Mouse (Mus musculus): ENCODE data around the gene Atp8a2.

Gene Atp8a2

GRCm38 (mm10) chr14:60196884-60197283, at the start of gene Atp8a2:
Atp8a2 (minus strand) TSS chr14:60197179.
- DNase-seq (ENCODE audit: low read depth in 2 of 2, low spot score in 2 of 2): no peak

GRCm38 (mm10) chr14:60238551-60238950, 41.6 kb upstream of the Atp8a2 start:
- no peak for DNase-seq (ENCODE audit: low read depth in 2 of 2, low spot score in 2 of 2)

- no peak for DNase-seq (ENCODE audit: low read depth in 2 of 2, low spot score in 2 of 2)
Measured at GRCm38 (mm10) chr14:60219886-60220285, 22.9 kb upstream of the Atp8a2 start.

DNA sequence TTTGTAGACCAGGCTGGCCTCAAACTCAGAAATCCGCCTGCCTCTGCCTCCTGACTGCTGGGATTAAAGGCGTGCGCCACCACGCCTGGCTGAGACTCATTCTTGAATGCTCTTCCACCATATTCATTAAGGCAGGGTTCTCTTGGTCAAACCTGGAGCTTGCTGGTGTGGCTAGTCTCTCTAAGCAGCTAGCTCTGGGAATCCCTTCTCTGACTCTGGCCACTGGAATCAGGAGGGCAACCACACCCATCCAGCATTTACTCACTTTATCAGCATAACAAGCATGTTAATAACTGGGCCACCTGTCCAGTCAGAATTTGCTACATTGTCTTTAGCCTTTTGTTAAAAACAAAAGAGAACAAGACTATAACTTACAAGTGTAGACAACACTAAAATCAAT, 20.6 kb upstream of the Atp8a2 start:
- no peak for DNase-seq (ENCODE audit: low read depth in 2 of 2, low spot score in 2 of 2)

- DNase-seq (ENCODE audit: low read depth in 2 of 2, low spot score in 2 of 2): no peak
Measured at GRCm38 (mm10) chr14:60216125-60216524, 19.1 kb upstream of the Atp8a2 start.

GRCm38 (mm10) chr14:60215000-60215399, 18.0 kb upstream of the Atp8a2 start:
- no peak for DNase-seq (ENCODE audit: low read depth in 2 of 2, low spot score in 2 of 2)

GRCm38 (mm10) chr14:60214040-60214439, 17.1 kb upstream of the Atp8a2 start:
- no peak for DNase-seq (ENCODE audit: low read depth in 2 of 2, low spot score in 2 of 2)

- no peak for DNase-seq (ENCODE audit: low read depth in 2 of 2, low spot score in 2 of 2)
Measured at GRCm38 (mm10) chr14:60209166-60209565, 12.2 kb upstream of the Atp8a2 start.

- no peak for DNase-seq (ENCODE audit: low read depth in 2 of 2, low spot score in 2 of 2)
Measured at GRCm38 (mm10) chr14:60204993-60205392, 8.0 kb upstream of the Atp8a2 start.

DNA sequence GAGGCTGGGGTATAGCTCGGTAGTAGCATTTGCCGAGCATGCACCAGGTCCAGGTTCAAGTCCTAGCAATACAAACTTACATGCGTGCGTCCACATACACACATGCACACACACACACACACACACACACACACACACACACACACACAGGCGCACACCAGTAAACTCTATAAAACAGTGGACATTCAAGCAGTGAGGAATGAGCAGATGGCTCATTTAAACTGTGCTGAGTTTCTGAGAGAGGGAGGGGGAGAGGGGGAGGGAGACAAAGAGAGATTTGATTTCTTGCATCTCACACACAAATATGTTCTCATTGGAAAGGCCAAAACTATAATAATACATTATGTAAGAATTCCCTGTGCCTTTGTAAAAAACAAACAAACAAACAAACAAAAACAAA, 980 bp downstream of the Atp8a2 start:
- DNase-seq (ENCODE audit: low read depth in 2 of 2, low spot score in 2 of 2): no peak

GRCm38 (mm10) chr14:60194606-60195005, 2.4 kb downstream of the Atp8a2 start:
- DNase-seq (ENCODE audit: low read depth in 2 of 2, low spot score in 2 of 2): no peak

GRCm38 (mm10) chr14:60189771-60190170, 7.2 kb downstream of the Atp8a2 start:
- no peak for DNase-seq (ENCODE audit: low read depth in 2 of 2, low spot score in 2 of 2)

GRCm38 (mm10) chr14:60188201-60188825, 8.7 kb downstream of the Atp8a2 start:
- no peak for DNase-seq (ENCODE audit: low read depth in 2 of 2, low spot score in 2 of 2)

DNA sequence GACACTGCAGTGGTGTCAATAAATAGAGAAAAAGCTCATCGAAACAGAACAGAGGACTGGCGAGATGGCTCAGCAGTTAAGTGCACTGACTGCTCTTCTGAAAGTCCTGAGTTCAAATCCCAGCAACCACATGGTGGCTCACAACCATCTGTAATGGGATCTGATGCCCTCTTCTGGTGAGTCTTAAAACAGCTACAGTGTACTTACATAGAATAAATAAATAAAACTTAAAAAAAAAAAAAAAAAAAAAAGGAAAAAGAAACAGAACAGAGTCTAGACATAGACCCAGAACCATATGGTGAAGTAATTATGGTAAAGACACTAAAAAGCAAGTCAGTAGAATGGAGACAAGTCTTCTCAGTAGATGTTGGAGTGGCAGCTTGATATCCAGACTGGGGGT, 15.7 kb downstream of the Atp8a2 start:
- no peak for DNase-seq (ENCODE audit: low read depth in 2 of 2, low spot score in 2 of 2)

DNA sequence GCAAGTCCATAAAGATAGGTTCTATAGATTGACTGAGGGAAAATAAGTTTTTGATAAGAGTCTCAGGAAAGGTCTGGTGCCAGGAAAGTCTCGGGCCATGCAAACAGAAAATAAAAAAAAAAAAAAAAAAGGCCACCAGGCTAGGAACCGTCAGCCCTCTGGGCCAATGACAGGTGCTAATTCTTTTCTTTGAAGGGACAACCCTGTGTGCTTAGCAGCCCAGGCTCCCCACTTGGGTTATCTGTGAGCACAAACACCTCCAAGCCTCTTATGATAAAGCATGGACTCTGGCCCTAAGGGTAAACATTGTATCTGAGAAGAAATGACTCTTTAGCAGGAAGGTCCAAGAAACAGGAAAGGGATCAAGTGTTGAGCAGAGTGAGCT, 18.4 kb downstream of the Atp8a2 start:
- DNase-seq (ENCODE audit: low read depth in 2 of 2, low spot score in 2 of 2): no peak

GRCm38 (mm10) chr14:60177614-60178570, 19.1 kb downstream of the Atp8a2 start:
- peak in 1 of 2 experiments; percentile 30 for DNase-seq (ENCODE audit: low read depth in 2 of 2, low spot score in 2 of 2)

- peak in 1 of 2 experiments; percentile 15 for DNase-seq (ENCODE audit: low read depth in 2 of 2, low spot score in 2 of 2)
Measured at GRCm38 (mm10) chr14:60176891-60177613, 19.9 kb downstream of the Atp8a2 start.

GRCm38 (mm10) chr14:60176469-60176890, 20.5 kb downstream of the Atp8a2 start:
- DNase-seq (ENCODE audit: low read depth in 2 of 2, low spot score in 2 of 2): no peak

DNA sequence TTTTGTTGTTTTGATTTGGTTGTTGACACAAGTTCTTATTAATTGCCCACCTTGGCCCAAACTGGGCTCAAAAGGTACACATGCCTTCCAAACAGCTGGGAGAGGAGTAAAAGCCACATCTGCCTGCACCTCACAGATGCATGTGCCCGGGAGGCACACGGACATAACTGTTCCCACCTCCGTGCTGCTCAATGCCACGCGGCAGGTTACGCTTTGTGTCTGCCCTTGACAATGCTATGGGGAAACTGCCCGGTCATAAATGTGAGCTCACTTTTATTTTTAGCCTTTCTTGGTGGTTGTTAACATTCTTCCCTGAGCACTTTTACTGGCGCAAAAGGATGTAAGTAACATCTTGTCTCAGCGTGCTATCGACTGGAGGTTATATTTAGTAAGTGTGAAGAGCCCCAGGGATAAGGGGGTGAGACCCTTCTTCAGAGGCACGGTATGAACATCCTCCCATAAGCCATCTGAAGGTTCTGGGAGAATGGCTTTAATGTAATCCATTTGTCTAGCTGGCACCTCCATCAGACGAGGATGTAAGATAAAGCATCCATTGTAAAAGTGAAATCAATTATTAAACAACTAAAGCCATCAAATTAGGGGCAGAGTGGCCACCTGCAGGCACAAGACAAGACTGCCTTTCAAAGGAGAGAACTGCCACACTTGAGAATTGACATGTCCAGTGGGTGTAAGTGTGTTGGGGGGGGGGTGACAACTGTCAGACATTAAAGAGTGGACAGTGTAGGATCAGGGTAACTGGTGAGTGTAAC, 24.5 kb downstream of the Atp8a2 start:
- DNase-seq (ENCODE audit: low read depth in 2 of 2, low spot score in 2 of 2): no peak

DNA sequence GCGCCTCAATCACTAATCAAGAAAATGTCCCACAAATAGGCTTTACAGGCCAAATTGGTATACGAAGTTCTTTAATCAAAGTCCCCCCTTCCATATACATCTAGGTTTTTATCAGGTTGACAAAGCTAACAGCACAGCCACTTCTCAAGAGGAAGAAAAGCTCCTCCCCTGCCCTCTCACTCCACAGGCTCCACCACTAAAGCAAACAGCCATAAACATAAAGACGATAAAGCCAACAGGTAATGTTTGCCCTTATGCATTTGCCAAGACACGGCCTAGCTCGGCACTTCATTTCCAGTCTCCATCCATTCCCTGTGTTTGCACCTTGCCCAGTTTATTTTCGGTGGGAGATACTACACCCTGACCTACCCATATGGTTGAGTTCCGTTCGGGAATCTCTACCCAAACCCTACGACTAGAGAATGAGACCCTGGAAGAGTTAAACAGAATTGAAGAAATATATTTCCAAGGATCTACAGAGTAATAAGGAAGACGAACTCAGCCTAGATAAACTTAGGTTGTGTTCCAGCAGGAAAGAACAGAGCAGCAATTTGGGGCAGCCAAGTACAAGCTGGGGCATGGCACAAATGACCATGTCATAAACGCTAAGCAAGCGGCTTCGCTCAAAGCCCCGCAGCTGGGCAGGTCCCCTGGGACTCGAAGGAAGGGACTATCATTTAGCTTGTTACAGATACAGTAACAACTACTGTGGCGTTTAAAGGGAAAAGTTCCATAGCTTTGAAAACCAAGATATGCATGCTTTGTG, 26.0 kb downstream of the Atp8a2 start:
- no peak for DNase-seq (ENCODE audit: low read depth in 2 of 2, low spot score in 2 of 2)
